Mouse (Mus musculus): Measurements from ENCODE around the gene Cox10. TPM values are rescaled to one million over a fixed set of nuclear protein-coding genes. Genes with fewer than 3 reads are reported as not detected.

Gene Cox10
- polyA plus RNA-seq, 1 experiment: 18.5 TPM

GRCm38 (mm10) chr11:64034686-64035085 is 44.6 kb downstream of the Cox10 start:
- Histone ChIP-seq H3K4me3 (ENCODE audit: insufficient read depth, low read length) (no peak overlapping the region), H3K4me1 (ENCODE audit: control insufficient read depth, insufficient read depth, low read length) (no peaks in the 10 kb centered on the region), H3K27ac (ENCODE audit: insufficient read depth, low read length) (no peak overlapping the region)
- no peak for TF ChIP-seq POLR2A (IDR thresholded peaks at IDR 0.05; ENCODE audit: extremely low read depth, insufficient read depth, low read length)

- H3K4me1 ChIP-seq (ENCODE audit: control insufficient read depth, insufficient read depth, low read length): no peaks in the 10 kb centered on the region
- no peak overlapping the region for H3K4me3 ChIP-seq (ENCODE audit: insufficient read depth, low read length)
- TF ChIP-seq POLR2A (IDR thresholded peaks at IDR 0.05; ENCODE audit: extremely low read depth, insufficient read depth, low read length): no peak
- no peak for TF ChIP-seq CTCF (IDR thresholded peaks at IDR 0.05; ENCODE audit: extremely low read depth, insufficient read depth, low read length)
- H3K27ac ChIP-seq (ENCODE audit: insufficient read depth, low read length): no peak overlapping the region
Observed at GRCm38 (mm10) chr11:64027423-64027822, 51.8 kb downstream of the Cox10 start.

GRCm38 (mm10) chr11:64025843-64026242 is 53.4 kb downstream of the Cox10 start:
- Histone ChIP-seq H3K4me1 (ENCODE audit: control insufficient read depth, insufficient read depth, low read length) (no peaks in the 10 kb centered on the region), H3K27ac (ENCODE audit: insufficient read depth, low read length) (no peak overlapping the region), H3K4me3 (ENCODE audit: insufficient read depth, low read length) (no peak overlapping the region)
- TF ChIP-seq POLR2A (IDR thresholded peaks at IDR 0.05; ENCODE audit: extremely low read depth, insufficient read depth, low read length) (no peak), CTCF (IDR thresholded peaks at IDR 0.05; ENCODE audit: extremely low read depth, insufficient read depth, low read length) (no peak)

GRCm38 (mm10) chr11:64024575-64024974 is 54.7 kb downstream of the Cox10 start:
- Histone ChIP-seq H3K4me3 (ENCODE audit: insufficient read depth, low read length) (no peak overlapping the region), H3K4me1 (ENCODE audit: control insufficient read depth, insufficient read depth, low read length) (no peaks in the 10 kb centered on the region), H3K27ac (ENCODE audit: insufficient read depth, low read length) (no peak overlapping the region)
- TF ChIP-seq POLR2A (IDR thresholded peaks at IDR 0.05; ENCODE audit: extremely low read depth, insufficient read depth, low read length) (no peak), CTCF (IDR thresholded peaks at IDR 0.05; ENCODE audit: extremely low read depth, insufficient read depth, low read length) (no peak)

GRCm38 (mm10) chr11:64023380-64023981 is 55.8 kb downstream of the Cox10 start:
- H3K4me3 ChIP-seq (ENCODE audit: insufficient read depth, low read length): no peak overlapping the region
- H3K27ac ChIP-seq (ENCODE audit: insufficient read depth, low read length): no peak overlapping the region
- H3K4me1 ChIP-seq (ENCODE audit: control insufficient read depth, insufficient read depth, low read length): no peaks in the 10 kb centered on the region
- TF ChIP-seq POLR2A (IDR thresholded peaks at IDR 0.05; ENCODE audit: extremely low read depth, insufficient read depth, low read length) (no peak), CTCF (IDR thresholded peaks at IDR 0.05; ENCODE audit: extremely low read depth, insufficient read depth, low read length) (no peak)

- Histone ChIP-seq H3K4me3 (ENCODE audit: insufficient read depth, low read length) (no peak overlapping the region), H3K27ac (ENCODE audit: insufficient read depth, low read length) (no peak overlapping the region), H3K4me1 (ENCODE audit: control insufficient read depth, insufficient read depth, low read length) (no peaks in the 10 kb centered on the region)
- TF ChIP-seq CTCF (IDR thresholded peaks at IDR 0.05; ENCODE audit: extremely low read depth, insufficient read depth, low read length) (no peak), POLR2A (IDR thresholded peaks at IDR 0.05; ENCODE audit: extremely low read depth, insufficient read depth, low read length) (no peak)
Observed at GRCm38 (mm10) chr11:64022403-64023047, 56.7 kb downstream of the Cox10 start.

GRCm38 (mm10) chr11:64019235-64019634 is 60.0 kb downstream of the Cox10 start:
- Histone ChIP-seq H3K27ac (ENCODE audit: insufficient read depth, low read length) (no peak overlapping the region), H3K4me1 (ENCODE audit: control insufficient read depth, insufficient read depth, low read length) (no peaks in the 10 kb centered on the region), H3K4me3 (ENCODE audit: insufficient read depth, low read length) (no peak overlapping the region)
- TF ChIP-seq CTCF (IDR thresholded peaks at IDR 0.05; ENCODE audit: extremely low read depth, insufficient read depth, low read length) (no peak), POLR2A (IDR thresholded peaks at IDR 0.05; ENCODE audit: extremely low read depth, insufficient read depth, low read length) (no peak)

- TF ChIP-seq CTCF (IDR thresholded peaks at IDR 0.05; ENCODE audit: extremely low read depth, insufficient read depth, low read length) (no peak), POLR2A (IDR thresholded peaks at IDR 0.05; ENCODE audit: extremely low read depth, insufficient read depth, low read length) (no peak)
- Histone ChIP-seq H3K4me3 (ENCODE audit: insufficient read depth, low read length) (no peak overlapping the region), H3K4me1 (ENCODE audit: control insufficient read depth, insufficient read depth, low read length) (no peaks in the 10 kb centered on the region), H3K27ac (ENCODE audit: insufficient read depth, low read length) (no peak overlapping the region)
Observed at GRCm38 (mm10) chr11:64018165-64018564, 61.1 kb downstream of the Cox10 start.

GRCm38 (mm10) chr11:64015309-64015708 is 64.0 kb downstream of the Cox10 start:
- TF ChIP-seq POLR2A (IDR thresholded peaks at IDR 0.05; ENCODE audit: extremely low read depth, insufficient read depth, low read length) (no peak), CTCF (IDR thresholded peaks at IDR 0.05; ENCODE audit: extremely low read depth, insufficient read depth, low read length) (no peak)
- Histone ChIP-seq H3K27ac (ENCODE audit: insufficient read depth, low read length) (no peak overlapping the region), H3K4me1 (ENCODE audit: control insufficient read depth, insufficient read depth, low read length) (no peaks in the 10 kb centered on the region), H3K4me3 (ENCODE audit: insufficient read depth, low read length) (no peak overlapping the region)

All from cortical plate, adult 2 months (tissue).